Mouse (Mus musculus) embryonic facial prominence, embryonic 15.5 days (tissue): ENCODE results near the gene Wnk4. TPM values are rescaled to one million over a fixed set of nuclear protein-coding genes. Genes with fewer than 3 reads are reported as not detected.
A peak's percentile ranks its signal among the peaks of the same experiment; 100 is the strongest.

ENCODE experiments used
- ATAC-seq: fragments of 200-750 bp; cut with Nextera tagmentation; 2 replicates; pipeline ENCODE4 v1.8.0; 2017; ENCODE audit warnings: low read depth, moderate TSS enrichment; ENCODE audit not compliant: insufficient number of reproducible peaks, low FRiP score, low TSS enrichment
- H3K27ac ChIP-seq: fragments of 300-500 bp; sonication (generic); replicated peaks from 2 replicates; pipeline ENCODE4 v1.5.1; 2015; ENCODE audit warnings: mild to moderate bottlenecking, inconsistent platforms
- H3K27me3 ChIP-seq: fragments of 300-500 bp; sonication (generic); 2 replicates; pipeline ENCODE4 v1.6.1; 2015; ENCODE audit warnings: inconsistent platforms
- H3K36me3 ChIP-seq: fragments of 300-500 bp; sonication (generic); 2 replicates; pipeline ENCODE4 v1.6.1; 2015; ENCODE audit warnings: mild to moderate bottlenecking, inconsistent platforms
- H3K4me1 ChIP-seq: fragments of 300-500 bp; sonication (generic); 2 replicates; pipeline ENCODE4 v1.6.1; 2015; ENCODE audit warnings: inconsistent platforms
- H3K4me2 ChIP-seq: fragments of 300-500 bp; sonication (generic); replicated peaks from 2 replicates; pipeline ENCODE4 v1.6.1; 2015; ENCODE audit warnings: mild to moderate bottlenecking, inconsistent platforms
- H3K4me3 ChIP-seq: fragments of 300-500 bp; sonication (generic); replicated peaks from 2 replicates; pipeline ENCODE4 v1.5.1; 2015; ENCODE audit warnings: mild to moderate bottlenecking, inconsistent platforms
- H3K9ac ChIP-seq: fragments of 300-500 bp; sonication (generic); 2 replicates; pipeline ENCODE4 v1.6.1; 2015; ENCODE audit warnings: inconsistent platforms
- H3K9me3 ChIP-seq: fragments of 300-500 bp; sonication (generic); replicated peaks from 2 replicates; pipeline ENCODE4 v1.6.1; 2016; ENCODE audit warnings: inconsistent platforms
- WGBS: fragments of 180-500 bp; shearing (Covaris S2); methylation state at CpG from one replicate; pipeline ENCODE4 v1.1.7; 2015; 5-methylcytosine and 5-hydroxymethylcytosine counted together
- polyA plus RNA-seq: library from polyadenylated mRNA; unstranded; fragments of >200 nt; fragmentation: Nextera tagmentation; extraction: Ambion mirVana; gene quantifications from 2 replicates; pipeline ENCODE4 v1.2.1, GENCODE M21; 2015

Wnk4 gene
- polyA plus RNA-seq, 1 experiment from 2014 or later = 14.3 TPM

DNA sequence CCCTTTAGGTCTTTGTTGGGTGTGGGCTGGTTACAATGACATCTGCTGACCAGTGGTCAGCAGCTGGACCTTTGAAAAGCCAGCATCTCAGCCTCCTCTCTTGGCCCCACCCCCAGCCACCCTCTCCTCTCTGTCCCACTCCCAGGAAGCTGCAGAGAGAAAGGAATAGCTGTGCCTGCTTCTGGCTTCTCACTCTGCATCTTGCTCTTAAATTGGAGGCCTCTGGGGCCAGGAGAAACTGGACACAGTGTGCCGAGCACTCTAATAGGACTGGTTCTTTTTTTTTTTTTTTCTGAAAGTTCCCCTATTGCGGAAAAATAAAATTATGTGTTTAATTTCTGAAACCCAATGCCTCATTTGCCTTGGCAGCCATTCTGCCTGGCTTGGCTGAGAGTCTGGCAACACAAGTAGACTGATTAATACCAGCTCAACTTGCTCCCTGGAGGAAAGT, 30.3 kb upstream of the Wnk4 start:
- Histone ChIP-seq H3K9ac (no peak overlapping the region), H3K4me3 (no peak overlapping the region), H3K4me1 (peaks cover 40% of the 10 kb centered on the region), H3K9me3 (no peaks in the 10 kb centered on the region), H3K27ac (peak overlapping the region; percentile 92), H3K4me2 (peak overlapping the region; percentile 38; the same call in 1 of the 2 replicates), H3K36me3 (no peaks in the 10 kb centered on the region), H3K27me3 (no peaks in the 10 kb centered on the region)
- 15% methylated on average over 2 of the region's 2 CpGs for WGBS
- no peak for ATAC-seq

DNA sequence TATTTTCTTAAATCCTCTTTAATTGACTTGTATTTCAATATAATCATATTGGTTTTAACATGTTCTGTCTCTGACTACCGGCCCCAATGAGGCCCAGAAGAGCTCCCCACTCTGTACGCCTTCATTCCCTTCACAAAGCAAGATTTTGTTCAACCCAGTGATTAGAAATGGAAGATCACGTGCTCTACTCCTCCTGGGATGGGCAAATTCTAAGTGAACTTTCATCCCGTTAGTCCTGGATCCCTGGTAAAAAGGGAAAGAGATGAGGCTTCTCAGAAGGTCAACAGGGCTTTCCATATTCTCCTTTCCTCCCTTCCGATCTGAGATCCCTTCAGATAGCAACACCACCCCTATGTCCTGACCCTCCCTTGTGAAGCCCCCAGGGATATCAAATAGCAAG, 29.8 kb upstream of the Wnk4 start:
- no peak overlapping the region for H3K9ac ChIP-seq

DNA sequence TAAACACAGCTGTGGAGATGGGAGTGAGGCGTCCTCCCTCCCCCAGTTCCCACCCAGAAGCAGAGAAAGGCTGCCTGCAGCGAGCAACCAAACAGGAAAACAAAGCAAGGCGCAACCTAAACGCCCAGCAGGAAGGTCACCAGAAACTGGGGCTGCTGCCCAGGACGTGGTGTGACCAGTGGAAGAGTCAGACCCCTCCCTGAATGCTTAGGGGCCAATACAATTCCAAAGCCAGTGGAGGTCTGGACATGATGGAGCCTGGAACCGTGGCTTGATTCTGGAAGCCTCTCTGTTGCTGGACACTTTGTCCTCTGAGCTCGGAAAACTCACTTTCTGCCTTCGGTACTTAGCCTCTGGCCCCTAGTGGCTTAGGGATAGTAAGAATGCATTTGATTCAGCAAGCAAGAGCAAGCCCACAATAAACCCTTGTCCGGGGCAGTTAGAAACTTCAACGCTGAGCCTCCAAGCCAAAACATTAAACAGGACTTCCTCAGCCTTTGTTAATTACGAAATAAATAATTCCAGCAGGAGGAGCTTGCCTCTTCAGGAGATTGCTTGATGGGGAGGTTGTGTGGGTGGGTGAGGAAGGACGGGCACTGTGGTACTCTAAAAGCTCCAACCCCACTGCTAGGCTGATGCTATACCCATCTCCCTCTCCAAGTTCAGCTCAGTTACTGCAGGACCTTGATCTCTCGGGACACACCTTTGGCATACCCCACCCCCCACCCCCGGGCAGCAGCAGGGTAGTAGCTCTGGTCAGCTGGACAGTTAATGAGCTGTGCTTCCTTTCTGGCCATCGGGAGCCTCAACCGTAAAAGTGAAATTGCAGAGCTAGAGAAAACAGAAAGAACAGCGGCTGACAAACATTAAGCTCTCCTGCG, 29.1 kb upstream of the Wnk4 start:
- Histone ChIP-seq H3K4me3 (peak overlapping the region; percentile 18), H3K36me3 (no peaks in the 10 kb centered on the region), H3K9me3 (no peaks in the 10 kb centered on the region), H3K4me1 (peaks cover 36% of the 10 kb centered on the region), H3K27me3 (no peaks in the 10 kb centered on the region), H3K27ac (peak overlapping the region; percentile 92), H3K4me2 (peak overlapping the region; percentile 38), H3K9ac (0 out of 2 replicates have a peak overlapping the region, but pooled peaks have one; percentile 1)
- no peak; the same call in 1 of the 2 replicates for ATAC-seq
- WGBS = 10% methylated on average over 18 of the region's 18 CpGs

More for the DNA sequence above, 29.8 kb upstream of the Wnk4 start:
- no peaks in the 10 kb centered on the region for H3K27me3 ChIP-seq
- no peaks in the 10 kb centered on the region for H3K9me3 ChIP-seq
- H3K4me2 ChIP-seq = peak overlapping the region; percentile 38
- no peaks in the 10 kb centered on the region for H3K36me3 ChIP-seq
- ATAC-seq = 0 out of 2 replicates have a peak, but pooled peaks have one; percentile 5
- no peak overlapping the region for H3K4me3 ChIP-seq
- H3K4me1 ChIP-seq = peaks cover 36% of the 10 kb centered on the region
- peak overlapping the region; percentile 92 for H3K27ac ChIP-seq
- WGBS = 10% methylated on average over 5 of the region's 5 CpGs

DNA sequence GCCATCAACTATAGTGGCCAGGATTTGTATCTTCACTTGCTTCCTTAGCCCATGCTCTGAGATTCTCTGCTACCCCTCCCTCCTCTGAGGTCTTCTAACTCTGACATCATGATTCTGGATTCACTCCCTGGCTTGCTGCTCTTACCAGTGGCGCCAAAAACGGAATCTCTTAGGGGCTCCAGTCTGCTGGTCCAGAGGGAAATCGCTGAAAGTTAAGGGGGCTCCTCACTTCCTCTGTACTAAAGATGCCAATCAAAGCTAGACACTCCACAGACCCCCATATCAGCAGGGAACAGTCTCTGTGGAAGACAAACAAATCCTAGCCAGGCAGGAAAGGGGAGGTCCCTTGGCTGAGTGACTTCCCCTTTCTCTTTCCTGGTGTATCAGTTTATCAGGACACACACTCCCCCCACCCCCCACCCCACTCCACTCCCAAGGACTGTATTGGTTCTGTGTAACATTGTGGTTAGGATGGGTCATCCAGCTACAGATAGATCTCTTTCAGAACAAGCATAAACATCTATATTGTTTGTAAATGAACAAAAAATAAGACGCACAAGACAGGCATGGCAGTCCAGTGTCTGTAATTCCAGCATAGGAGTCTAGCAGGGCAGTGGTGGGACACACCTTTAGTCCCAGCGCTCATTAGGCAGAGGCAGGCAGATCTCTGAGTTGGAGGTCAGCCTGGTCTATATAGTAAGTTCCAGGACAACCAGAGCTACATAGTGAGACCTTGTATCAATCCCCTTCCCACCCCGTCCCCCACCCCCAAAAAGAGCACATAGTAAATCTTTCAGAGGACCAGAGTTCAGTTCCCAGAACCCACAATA, 28.1 kb upstream of the Wnk4 start:
- Histone ChIP-seq H3K27me3 (no peaks in the 10 kb centered on the region), H3K36me3 (no peaks in the 10 kb centered on the region), H3K4me2 (peak overlapping the region; percentile 38), H3K9me3 (no peaks in the 10 kb centered on the region), H3K4me1 (peaks cover 40% of the 10 kb centered on the region), H3K9ac (0 out of 2 replicates have a peak overlapping the region, but pooled peaks have one; percentile 1), H3K4me3 (peak overlapping the region; percentile 18), H3K27ac (peak overlapping the region; percentile 92)
- WGBS = 51% methylated on average over 6 of the region's 6 CpGs
- ATAC-seq = 0 out of 2 replicates have a peak, but pooled peaks have one; percentile 52

DNA sequence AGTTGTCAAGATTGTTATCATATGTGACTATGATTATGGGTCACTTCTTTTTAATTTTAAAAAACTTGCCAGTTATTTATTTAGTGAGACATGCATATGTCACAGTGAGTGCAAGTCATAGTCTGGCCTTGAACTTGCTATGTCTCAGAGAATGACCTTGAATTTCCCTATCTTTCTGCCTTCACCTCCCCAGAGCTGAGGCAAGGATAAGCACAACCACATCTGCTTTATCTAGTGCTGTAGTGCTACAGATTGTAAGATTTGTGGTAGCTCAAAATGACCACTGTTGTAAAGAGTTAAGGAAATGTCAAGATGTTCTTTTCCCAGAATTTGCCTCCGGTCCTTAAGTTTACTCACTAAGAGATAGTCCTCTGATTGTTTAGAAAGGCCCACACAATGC, 27.1 kb upstream of the Wnk4 start:
- H3K4me2 ChIP-seq = no peak overlapping the region
- H3K4me1 ChIP-seq = peaks cover 50% of the 10 kb centered on the region
- H3K9me3 ChIP-seq = no peaks in the 10 kb centered on the region
- H3K4me3 ChIP-seq = no peak overlapping the region
- H3K9ac ChIP-seq = no peak overlapping the region
- ATAC-seq = no peak
- WGBS = 95% methylated on average over 1 of the region's 1 CpGs
- no peaks in the 10 kb centered on the region for H3K27me3 ChIP-seq
- no peaks in the 10 kb centered on the region for H3K36me3 ChIP-seq
- no peak overlapping the region for H3K27ac ChIP-seq

DNA sequence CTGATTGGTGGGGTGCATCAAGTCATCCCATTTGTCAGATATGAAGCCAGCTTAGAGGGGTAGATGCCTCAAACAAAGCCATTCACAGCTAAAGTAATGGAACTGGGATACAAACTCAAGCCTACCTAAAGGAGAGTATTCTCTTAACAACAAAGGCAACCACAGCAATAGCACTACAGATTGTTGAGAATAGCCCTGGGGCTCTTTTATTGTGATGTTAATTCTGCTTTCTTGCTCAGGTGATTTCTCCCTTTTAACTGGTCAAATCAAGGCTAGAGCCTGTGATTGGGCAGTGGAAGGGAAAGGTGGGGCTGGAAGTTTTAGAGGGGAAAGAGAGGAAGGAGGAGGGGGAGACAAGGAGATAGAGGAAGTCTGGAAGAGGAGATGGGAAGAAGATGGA, 26.2 kb upstream of the Wnk4 start:
- H3K4me1 ChIP-seq = peaks cover 49% of the 10 kb centered on the region
- H3K36me3 ChIP-seq = no peaks in the 10 kb centered on the region
- H3K27me3 ChIP-seq = no peaks in the 10 kb centered on the region
- no peaks in the 10 kb centered on the region for H3K9me3 ChIP-seq
- H3K9ac ChIP-seq = no peak overlapping the region
- no peak overlapping the region for H3K4me2 ChIP-seq
- no peak for ATAC-seq
- no peak overlapping the region for H3K4me3 ChIP-seq
- H3K27ac ChIP-seq = no peak overlapping the region

DNA sequence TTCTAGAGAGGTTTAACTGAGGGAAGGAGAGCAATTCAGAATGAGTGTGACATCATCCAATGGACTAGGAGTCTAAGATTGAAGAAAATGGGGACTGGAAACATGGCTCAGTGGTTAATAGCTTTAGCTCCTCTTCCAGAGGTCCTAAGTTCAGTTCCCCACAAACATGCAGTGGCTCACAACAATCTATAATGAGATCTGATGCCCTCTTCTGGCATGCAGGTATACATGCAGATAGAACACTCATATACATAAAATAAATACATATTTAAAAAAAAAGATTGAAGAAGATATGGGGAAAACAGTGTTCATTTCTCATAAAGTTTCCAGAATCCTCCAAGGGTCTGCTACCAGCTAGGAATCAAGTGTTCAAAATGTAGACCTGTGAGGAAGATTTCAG, 24.9 kb upstream of the Wnk4 start:
- H3K27me3 ChIP-seq = no peaks in the 10 kb centered on the region
- no peaks in the 10 kb centered on the region for H3K9me3 ChIP-seq
- H3K4me2 ChIP-seq = no peak overlapping the region
- no peaks in the 10 kb centered on the region for H3K36me3 ChIP-seq
- peaks cover 36% of the 10 kb centered on the region for H3K4me1 ChIP-seq
- H3K27ac ChIP-seq = no peak overlapping the region
- H3K9ac ChIP-seq = no peak overlapping the region
- no peak overlapping the region for H3K4me3 ChIP-seq
- ATAC-seq = no peak

DNA sequence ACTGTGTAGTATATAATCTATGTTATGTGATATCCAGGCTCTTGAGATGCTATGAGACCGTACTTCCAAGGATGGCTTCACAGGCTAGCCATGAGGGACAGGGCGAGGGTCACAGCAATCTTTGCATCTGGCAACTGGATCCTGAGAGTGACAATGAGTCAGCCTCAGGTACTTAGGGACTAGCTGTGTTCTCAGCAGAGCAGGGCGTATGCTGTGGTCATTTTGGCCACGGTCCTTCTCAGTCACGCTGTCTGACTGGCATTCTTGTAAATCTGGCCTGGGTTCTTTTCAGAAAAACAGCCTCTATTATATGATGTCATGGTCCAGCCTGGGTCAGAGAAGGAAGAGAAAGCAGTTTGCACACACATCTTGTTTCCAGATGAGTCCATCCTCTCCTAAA, 23.6 kb upstream of the Wnk4 start:
- Histone ChIP-seq H3K4me1 (peaks cover 23% of the 10 kb centered on the region), H3K27me3 (no peaks in the 10 kb centered on the region), H3K9me3 (no peaks in the 10 kb centered on the region), H3K4me3 (no peak overlapping the region), H3K36me3 (no peaks in the 10 kb centered on the region), H3K4me2 (no peak overlapping the region), H3K27ac (peak overlapping the region; percentile 58), H3K9ac (no peak overlapping the region)
- ATAC-seq = no peak
- 74% methylated on average over 5 of the region's 5 CpGs for WGBS

DNA sequence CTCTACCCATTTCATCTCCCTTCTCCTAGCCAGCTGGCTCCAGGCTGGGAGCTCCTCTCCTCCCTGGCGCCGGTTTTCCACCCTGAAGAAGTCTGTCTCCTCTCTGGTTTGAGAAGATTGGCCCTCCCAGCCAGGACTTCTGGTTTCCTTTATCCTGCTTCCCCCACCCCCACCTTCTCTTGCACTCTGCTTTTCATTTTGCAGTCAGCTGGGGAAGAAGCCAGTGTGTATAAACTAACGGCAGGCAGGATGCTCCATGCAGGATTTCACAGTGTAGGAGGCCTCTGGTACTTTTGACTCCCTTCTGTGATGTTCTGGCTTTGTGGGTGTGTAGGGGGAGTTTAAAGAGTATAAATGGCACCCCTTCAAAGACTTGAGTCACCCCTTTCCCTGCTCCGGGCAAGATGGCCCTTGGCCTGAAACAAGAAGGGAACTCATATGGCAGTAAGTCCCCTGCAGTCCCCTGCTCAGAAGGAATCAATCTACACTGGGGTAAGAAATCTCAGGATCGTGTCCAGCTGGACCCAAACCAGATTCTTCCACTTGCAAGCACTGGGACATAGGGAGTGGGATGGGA, 22.2 kb upstream of the Wnk4 start:
- no peaks in the 10 kb centered on the region for H3K27me3 ChIP-seq
- H3K27ac ChIP-seq = peak overlapping the region; percentile 88
- H3K4me2 ChIP-seq = no peak overlapping the region
- no peak overlapping the region for H3K9ac ChIP-seq
- peaks cover 15% of the 10 kb centered on the region for H3K4me1 ChIP-seq
- WGBS = 31% methylated on average over 5 of the region's 5 CpGs
- peak; percentile 78 for ATAC-seq
- no peaks in the 10 kb centered on the region for H3K36me3 ChIP-seq
- no peak overlapping the region for H3K4me3 ChIP-seq
- H3K9me3 ChIP-seq = no peaks in the 10 kb centered on the region

DNA sequence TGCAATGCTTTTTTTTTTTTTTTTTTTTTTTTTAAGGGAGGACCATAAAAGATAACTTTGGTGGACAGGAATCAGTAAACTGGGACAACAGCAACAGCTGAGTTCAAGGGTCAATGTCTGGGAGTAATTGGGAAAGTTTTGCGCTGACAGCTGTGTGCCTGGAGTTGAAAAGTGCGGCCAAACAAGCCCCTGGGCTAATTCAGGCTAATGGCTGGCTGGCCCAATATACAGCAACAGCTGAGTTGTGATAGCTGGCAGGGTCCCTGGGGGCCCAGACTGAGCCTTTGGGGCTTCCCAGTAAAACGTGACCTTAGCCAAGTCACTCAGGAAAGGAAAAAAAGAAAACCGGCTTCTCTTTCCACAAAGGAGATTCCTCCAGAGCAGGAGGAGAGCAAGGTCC, 15.3 kb upstream of the Wnk4 start:
- Histone ChIP-seq H3K27ac (peak overlapping the region; percentile 85), H3K27me3 (0 out of 2 replicates have a peak, but pooled peaks cover 9% of the 10 kb centered on the region), H3K4me1 (peaks cover 35% of the 10 kb centered on the region), H3K36me3 (no peaks in the 10 kb centered on the region), H3K4me3 (no peak overlapping the region), H3K4me2 (peak overlapping the region; percentile 93), H3K9me3 (no peaks in the 10 kb centered on the region), H3K9ac (no peak overlapping the region)
- 8% methylated on average over 4 of the region's 4 CpGs for WGBS
- ATAC-seq = no peak
